Mouse (Mus musculus): ENCODE measurements around the gene Adipoq.

DNA sequence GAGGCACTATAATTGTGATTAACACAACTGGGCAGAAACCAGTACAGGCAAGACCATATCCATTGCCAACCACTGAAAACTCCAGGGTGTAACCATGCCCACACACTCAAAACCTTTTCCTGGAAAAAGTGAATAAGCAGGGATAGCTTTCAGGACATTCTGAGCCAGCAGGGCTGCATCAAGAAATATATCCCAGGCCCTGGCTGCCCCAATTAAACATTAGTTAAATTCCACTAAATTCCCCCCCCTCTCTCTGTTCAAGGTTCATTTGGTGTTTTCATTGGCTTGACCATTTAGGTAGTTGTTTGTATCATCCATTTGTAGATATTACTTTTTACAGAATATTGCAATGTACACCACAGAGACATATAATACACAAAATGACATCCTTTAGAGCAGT, 50.0 kb downstream of the Adipoq start:
- TF ChIP-seq CTCF (conservative IDR thresholded peaks at IDR 0.05; ENCODE audit: low read length) = no peak
- no peak for TF ChIP-seq POU5F1 (IDR thresholded peaks at IDR 0.05; ENCODE audit: borderline replicate concordance, low read length)
- no peak for TF ChIP-seq NANOG (IDR thresholded peaks at IDR 0.05; ENCODE audit: borderline replicate concordance, low read length)
